Mouse (Mus musculus) erythroblast, embryonic 14.5 days (primary cell): ENCODE results near the gene Fez2.

ENCODE experiments used
- GATA1 ChIP-seq: IDR thresholded peaks from 2 replicates; pipeline ENCODE4 v1.6.1; 2012; ENCODE audit warnings: low read length, inconsistent platforms, mixed read lengths
- TAL1 ChIP-seq: IDR thresholded peaks from 3 replicates; pipeline ENCODE4 v1.6.1; 2012; ENCODE audit warnings: low read length, inconsistent platforms, mixed read lengths

- TF ChIP-seq TAL1 (no peak), GATA1 (no peak)
Observed at GRCm38 (mm10) chr17:78379730-78380245, 38.2 kb downstream of the Fez2 start.
